In the genomic region with DNA sequence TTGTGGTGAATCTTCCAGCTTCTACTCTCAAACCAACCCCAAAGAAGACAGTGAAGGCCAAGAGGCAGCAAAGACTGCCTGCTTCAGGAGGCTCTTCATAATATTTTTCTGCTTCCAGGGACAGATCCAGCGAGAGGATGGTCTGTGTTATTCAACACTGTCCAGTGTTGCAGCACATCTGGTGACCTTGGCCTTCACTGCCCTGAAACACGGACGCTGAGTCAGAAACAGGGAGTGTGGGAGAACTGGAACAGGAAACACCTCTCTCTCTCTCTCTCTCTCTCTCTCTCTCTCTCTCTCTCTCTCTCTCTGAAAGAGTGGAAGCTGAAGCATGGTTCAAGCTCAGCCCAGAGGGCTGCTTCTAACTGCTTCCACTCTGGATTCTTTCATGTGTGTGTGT, we compare ENCODE assay signal across 18 mouse cellular contexts. TPM values are rescaled to one million over a fixed set of nuclear protein-coding genes. Genes with fewer than 3 reads are reported as not detected.
DNase-seq lines count a peak whose midpoint lies in the region.
"Had no signal": no experiment of that assay in that cellular context is flagged by ENCODE, and none has a peak within 500 bp of the region (broad histone marks: within the 10 kb centered on the region; RNA-seq: fewer than 3 reads in every experiment).

No protein-coding gene starts in this region.

- no peaks in the 10 kb centered on the region for H3K27me3 ChIP-seq in heart, embryonic 10.5 days (ENCODE audit: insufficient read depth, poor library complexity, severe bottlenecking)
- H3K27me3 ChIP-seq: CH12.LX; forebrain, embryonic 12.5 days; hindbrain, embryonic 13.5 days; Patski had no signal

- WGBS in heart, embryonic 10.5 days, result 38% methylated on average over 3 of the region's 3 CpGs

- DNase-seq in heart, embryonic 10.5 days (ENCODE audit: low spot score), result no peak
- no peak for DNase-seq in heart, postnatal 25 days (ENCODE audit: low spot score)
- peak; percentile 42 for DNase-seq in ovary, postnatal 36 days (ENCODE audit: low spot score)
- no peak for DNase-seq in ovary, postnatal 14 days (ENCODE audit: low spot score)
- DNase-seq in adrenal gland, adult 8-10 months, result peak; percentile 81
- DNase-seq in yolk sac, embryonic 10.5 days (ENCODE audit: low spot score), result peak; percentile 31
- DNase-seq in cerebellum, postnatal 14 days, result no peak
- DNase-seq: cerebellum, postnatal 25 days; spleen, adult 18-20 months had no signal

- intact Hi-C loops in heart, postnatal 25 days (cut with DNase I), result no loop called here

- H3K4me3 ChIP-seq in heart, embryonic 10.5 days, result no peak overlapping the region
- H3K4me3 ChIP-seq: forebrain, embryonic 12.5 days; hindbrain, embryonic 13.5 days; myocyte had no signal

- H3K36me3 ChIP-seq in heart, embryonic 10.5 days, result no peaks in the 10 kb centered on the region
- H3K36me3 ChIP-seq: forebrain, embryonic 12.5 days; hindbrain, embryonic 13.5 days had no signal

- no peaks in the 10 kb centered on the region for H3K9me3 ChIP-seq in heart, embryonic 10.5 days
- H3K9me3 ChIP-seq: forebrain, embryonic 12.5 days; hindbrain, embryonic 13.5 days had no signal

- H3K27ac ChIP-seq in heart, embryonic 10.5 days, result peak overlapping the region; percentile 52
- H3K27ac ChIP-seq: forebrain, embryonic 12.5 days; hindbrain, embryonic 13.5 days had no signal

- peaks cover 17% of the 10 kb centered on the region; the same call in 1 of the 2 replicates for H3K4me1 ChIP-seq in heart, embryonic 10.5 days
- H3K4me1 ChIP-seq: forebrain, embryonic 12.5 days; hindbrain, embryonic 13.5 days had no signal

RNA-seq across cellular contexts. Expression of a gene that starts 30.6 kb away (rescaled TPM):
- polyA plus RNA-seq in heart, embryonic 10.5 days (2016; fragmentation: Nextera tagmentation; extraction: Ambion mirVana), result 6.2 and 10.2 TPM in 2 replicates
- total RNA-seq in heart, postnatal 25 days (2021), result under 1 TPM in 1 of 2 experiments, not detected in 1; 0.78 TPM
- total RNA-seq in adrenal gland, adult 8-10 months (2022), result 100 to 1,000 TPM in 2 of 4 experiments, not detected in 2; 117 to 151 TPM
- total RNA-seq: CH12.LX had no signal
- polyA plus RNA-seq: embryonic facial prominence, embryonic 14.5 days; forebrain, embryonic 12.5 days; hindbrain, embryonic 13.5 days; limb, embryonic 11.5 days; midbrain, embryonic 11.5 days; Patski; urinary bladder, adult 2 months had no signal

RNA-seq across cellular contexts. Expression of a gene that starts 35.4 kb away (rescaled TPM):
- polyA plus RNA-seq in heart, embryonic 10.5 days (2016; fragmentation: Nextera tagmentation; extraction: Ambion mirVana), result 38.1 and 47.1 TPM in 2 replicates
- 10 to 100 TPM; 58.2 to 70.4 TPM for total RNA-seq in heart, postnatal 25 days (2021)
- 10 to 100 TPM; 58.8 to 94.7 (median 64.4) TPM for total RNA-seq in adrenal gland, adult 8-10 months (2022)

RNA-seq across cellular contexts. Expression of a gene that starts 58.8 kb away (rescaled TPM):
- polyA plus RNA-seq in heart, embryonic 10.5 days (2016; fragmentation: Nextera tagmentation; extraction: Ambion mirVana), result 181 and 209 TPM in 2 replicates
- total RNA-seq in heart, postnatal 25 days (2021), result 100 to 1,000 TPM; 247 to 264 TPM
- total RNA-seq in adrenal gland, adult 8-10 months (2022), result 100 to 1,000 TPM; 187 to 375 (median 251) TPM

RNA-seq across cellular contexts. Expression of a gene that starts 59.0 kb away (rescaled TPM):
- 72.3 and 76.7 TPM in 2 replicates for polyA plus RNA-seq in heart, embryonic 10.5 days (2016; fragmentation: Nextera tagmentation; extraction: Ambion mirVana)
- 10 to 100 TPM; 33.7 to 35.9 TPM for total RNA-seq in heart, postnatal 25 days (2021)
- 100 to 1,000 TPM in 3 of 4 experiments, 10 to 100 TPM in 1; 97.2 to 108 (median 103) TPM for total RNA-seq in adrenal gland, adult 8-10 months (2022)

Comparison
In these comparisons a context has a peak if more than half of its experiments do, and no peak if none do; other contexts are left out.
1. DNase-seq: peak in ovary, postnatal 36 days (single experiment), adrenal gland, adult 8-10 months (single experiment) and yolk sac, embryonic 10.5 days (single experiment); none in heart, embryonic 10.5 days (single experiment), heart, postnatal 25 days (single experiment), ovary, postnatal 14 days (single experiment) and cerebellum, postnatal 14 days (0 of 2).